Mouse (Mus musculus) embryonic fibroblast, embryonic 13.5 days (primary cell): ENCODE results near the gene Copz2. TPM values are rescaled to one million over a fixed set of nuclear protein-coding genes. Genes with fewer than 3 reads are reported as not detected.
A peak's percentile ranks its signal among the peaks of the same experiment; 100 is the strongest.
"Not testable (repeated sequence)": the region's sequence is repeated elsewhere in the genome, so short reads cannot be mapped to it uniquely, and the experiment has no call there.

ENCODE experiments used
- H3K27ac ChIP-seq: 2 replicates; pipeline ENCODE4 v1.5.1; 2012; ENCODE audit warnings: low read length, control low read depth, inconsistent platforms; ENCODE audit not compliant: insufficient read depth
- H3K4me1 ChIP-seq: 2 replicates; pipeline ENCODE4 v1.6.1; 2011; ENCODE audit warnings: low read length; ENCODE audit not compliant: control insufficient read depth, insufficient read depth
- H3K4me3 ChIP-seq: 2 replicates; pipeline ENCODE4 v1.5.1; 2011; ENCODE audit warnings: mild to moderate bottlenecking, control low read depth, low read length; ENCODE audit not compliant: insufficient read depth
- CTCF ChIP-seq: IDR thresholded peaks from 2 replicates; pipeline ENCODE4 v1.5.1; 2011; ENCODE audit warnings: mild to moderate bottlenecking, control low read depth, low read length, moderate library complexity, borderline replicate concordance; ENCODE audit not compliant: insufficient read depth
- POLR2A ChIP-seq: IDR thresholded peaks from 2 replicates; pipeline ENCODE4 v1.6.1; 2011; ENCODE audit warnings: low read depth, mild to moderate bottlenecking, control low read depth, low read length, moderate library complexity
- polyA plus RNA-seq: library from polyadenylated mRNA; stranded (reverse); fragments of >200 nt; gene quantifications from 2 replicates; pipeline ENCODE4 v1.2.4, GENCODE M21; 2011; ENCODE audit warnings: low read depth; ENCODE audit not compliant: missing spikeins, insufficient read length

The Copz2 gene
- 172 and 187 TPM in 2 replicates for polyA plus RNA-seq

GRCm38 (mm10) chr11:96849681-96850467, at the start of gene Copz2:
Copz2 (plus strand) TSS chr11:96849870.
- Histone ChIP-seq H3K4me3 (peak within 1 kb of the TSS; percentile 88), H3K27ac (peak within 1 kb of the TSS; percentile 41), H3K4me1 (no peaks in the 10 kb centered on the region)
- TF ChIP-seq CTCF (no peak), POLR2A (peak; percentile 81)

GRCm38 (mm10) chr11:96805606-96806005, 44.1 kb upstream of the Copz2 start:
- H3K4me3 ChIP-seq: no peak overlapping the region
- H3K4me1 ChIP-seq: no peaks in the 10 kb centered on the region
- H3K27ac ChIP-seq: no peak overlapping the region
- TF ChIP-seq CTCF (no peak), POLR2A (no peak)

GRCm38 (mm10) chr11:96808066-96808465, 41.6 kb upstream of the Copz2 start:
- Histone ChIP-seq H3K4me3 (no peak overlapping the region), H3K27ac (no peak overlapping the region), H3K4me1 (no peaks in the 10 kb centered on the region)
- TF ChIP-seq CTCF (no peak), POLR2A (no peak)

- TF ChIP-seq POLR2A: no peak
- Histone ChIP-seq H3K27ac (no peak overlapping the region), H3K4me1 (no peaks in the 10 kb centered on the region), H3K4me3 (no peak overlapping the region)
Measured at GRCm38 (mm10) chr11:96809562-96810235, 40.0 kb upstream of the Copz2 start.

GRCm38 (mm10) chr11:96811188-96811587, 38.5 kb upstream of the Copz2 start:
- H3K4me1 ChIP-seq, H3K27ac ChIP-seq, H3K4me3 ChIP-seq: not testable (repeated sequence)

- TF ChIP-seq POLR2A (no peak), CTCF (no peak)
- Histone ChIP-seq H3K4me3 (no peak overlapping the region), H3K4me1 (no peaks in the 10 kb centered on the region), H3K27ac (no peak overlapping the region)
Measured at GRCm38 (mm10) chr11:96813455-96813854, 36.2 kb upstream of the Copz2 start.

- TF ChIP-seq POLR2A: no peak
- no peaks in the 10 kb centered on the region for H3K4me1 ChIP-seq
- no peak overlapping the region for H3K27ac ChIP-seq
- H3K4me3 ChIP-seq: no peak overlapping the region
Measured at GRCm38 (mm10) chr11:96813920-96814319, 35.8 kb upstream of the Copz2 start.

GRCm38 (mm10) chr11:96814443-96814842, 35.2 kb upstream of the Copz2 start:
- TF ChIP-seq POLR2A (no peak), CTCF (no peak)
- Histone ChIP-seq H3K4me1 (no peaks in the 10 kb centered on the region), H3K27ac (no peak overlapping the region), H3K4me3 (no peak overlapping the region)

- Histone ChIP-seq H3K27ac (no peak overlapping the region), H3K4me3 (no peak overlapping the region), H3K4me1 (no peaks in the 10 kb centered on the region)
- TF ChIP-seq CTCF (no peak), POLR2A (no peak)
Measured at GRCm38 (mm10) chr11:96815895-96816294, 33.8 kb upstream of the Copz2 start.

- Histone ChIP-seq H3K27ac (no peak overlapping the region), H3K4me3 (no peak overlapping the region), H3K4me1 (no peaks in the 10 kb centered on the region)
- no peak for TF ChIP-seq POLR2A
- TF ChIP-seq CTCF: no peak
Measured at GRCm38 (mm10) chr11:96816494-96816893, 33.2 kb upstream of the Copz2 start.

- TF ChIP-seq POLR2A (no peak), CTCF (no peak)
- H3K4me1 ChIP-seq: no peaks in the 10 kb centered on the region
- H3K27ac ChIP-seq: no peak overlapping the region
- no peak overlapping the region for H3K4me3 ChIP-seq
Measured at GRCm38 (mm10) chr11:96816979-96817378, 32.7 kb upstream of the Copz2 start.
